Mouse (Mus musculus): ENCODE measurements at regions not wholly inside any gene's neighbourhood (a gene's known extent, or its start where the extent isn't known, plus 50 kb on each side); places are given as distances from the start of the nearest gene placed in this dataset.

DNA sequence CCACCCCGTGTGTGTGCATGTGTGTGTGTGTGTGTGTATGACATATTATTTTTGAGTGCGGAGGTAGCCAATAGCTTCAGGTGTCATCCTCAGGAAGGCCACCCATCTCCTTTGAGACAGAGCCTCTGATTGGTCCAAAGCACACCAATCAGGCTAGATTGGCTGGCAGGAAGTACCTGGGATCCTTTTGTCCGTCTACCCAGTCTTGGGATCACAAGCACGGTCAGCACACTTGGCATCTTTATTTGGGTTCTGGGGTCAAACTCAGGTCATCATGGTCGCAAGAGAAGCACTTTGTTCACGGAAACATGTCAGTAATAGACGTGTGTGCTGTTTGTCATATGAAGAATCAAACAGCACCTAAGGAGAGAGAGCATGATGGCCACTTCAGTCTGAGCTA, 68.9 kb upstream of the Acpp start:
- TF ChIP-seq CTCF (IDR thresholded peaks at IDR 0.05; ENCODE audit: borderline replicate concordance, extremely low read depth, insufficient read depth, insufficient read length) (no peak), POLR2A (IDR thresholded peaks at IDR 0.05; ENCODE audit: borderline replicate concordance, extremely low read depth, insufficient read depth, insufficient read length, poor library complexity, severe bottlenecking) (no peak)

Data from brain, embryonic 14.5 days (tissue).